7 mouse cellular contexts compared by ENCODE assay signal in genomic region chr17:5885474-5885873, GRCm38 (mm10). TPM values are rescaled to one million over a fixed set of nuclear protein-coding genes. Genes with fewer than 3 reads are reported as not detected.
A peak's percentile ranks its signal among the peaks of the same experiment; 100 is the strongest.
DNase-seq lines count a peak whose midpoint lies in the region; ATAC-seq and TF ChIP-seq lines count a peak whose summit lies in the region.

No protein-coding gene starts in this region.

- peak; percentile 78 for ATAC-seq in heart, embryonic 16.5 days (replicated peaks; ENCODE audit: extremely low read depth, insufficient read depth, low FRiP score)
- ATAC-seq in kidney, postnatal 0 days (replicated peaks; ENCODE audit: low FRiP score, low read depth): peak; percentile 49; the same call in 1 of the 2 replicates

- no peaks in the 10 kb centered on the region for H3K9me3 ChIP-seq in heart, embryonic 16.5 days (replicated peaks; ENCODE audit: control insufficient read depth, low read length)
- H3K9me3 ChIP-seq in kidney, postnatal 0 days (replicated peaks; ENCODE audit: low read length): no peaks in the 10 kb centered on the region

- peak overlapping the region; percentile 82 for H3K27ac ChIP-seq in heart, embryonic 16.5 days (ENCODE audit: low read length)
- H3K27ac ChIP-seq in kidney, postnatal 0 days: peak overlapping the region; percentile 37; the same call in 1 of the 2 replicates

- WGBS in heart, embryonic 16.5 days: 5% methylated on average over 8 of the region's 8 CpGs
- WGBS in kidney, postnatal 0 days: 25% methylated on average over 8 of the region's 8 CpGs

- no peak; the same call in 1 of the 2 replicates for TF ChIP-seq CTCF in kidney, postnatal 0 days (IDR thresholded peaks at IDR 0.05; ENCODE audit: low read depth)

- H3K27me3 ChIP-seq in heart, embryonic 16.5 days (ENCODE audit: control insufficient read depth, insufficient read depth, low read length): no peaks in the 10 kb centered on the region
- no peaks in the 10 kb centered on the region for H3K27me3 ChIP-seq in kidney, postnatal 0 days (ENCODE audit: insufficient read depth, low read length)
- H3K27me3 ChIP-seq in splenic B cell, adult 2 months (ENCODE audit: control insufficient read depth, insufficient read depth, low read length, poor library complexity, severe bottlenecking): no peaks in the 10 kb centered on the region

- H3K4me3 ChIP-seq in heart, embryonic 16.5 days (ENCODE audit: low read length): no peak overlapping the region
- no peak overlapping the region for H3K4me3 ChIP-seq in kidney, postnatal 0 days (replicated peaks; ENCODE audit: low read depth, low read length)

- H3K4me1 ChIP-seq in heart, embryonic 16.5 days (ENCODE audit: control insufficient read depth, insufficient read depth, low read length): peaks cover 25% of the 10 kb centered on the region
- peaks cover 11% of the 10 kb centered on the region for H3K4me1 ChIP-seq in kidney, postnatal 0 days (replicated peaks; ENCODE audit: insufficient read depth, low read length)

- H3K36me3 ChIP-seq in heart, embryonic 16.5 days (ENCODE audit: control insufficient read depth, insufficient read depth): peaks cover 2% of the 10 kb centered on the region; the same call in 1 of the 2 replicates
- no peaks in the 10 kb centered on the region for H3K36me3 ChIP-seq in kidney, postnatal 0 days (ENCODE audit: insufficient read depth, low read length)
- H3K36me3 ChIP-seq in splenic B cell, adult 2 months (ENCODE audit: control insufficient read depth, insufficient read depth, low read length, poor library complexity, severe bottlenecking): peaks cover 2% of the 10 kb centered on the region

- peak; percentile 53 for DNase-seq in CD4-positive, CD25-positive, alpha-beta regulatory T cell, adult 2 months (ENCODE audit: low read depth, low spot score)
- peak; percentile 76 for DNase-seq in MEL-GATA-1-ER (ENCODE audit: extremely low read depth, low read depth)
- DNase-seq in cerebellum, postnatal 4 days (ENCODE audit: low spot score in 2 of 2): peak; percentile 37 to 57
- peak; percentile 64 for DNase-seq in kidney, postnatal 0 days (ENCODE audit: low spot score)
- DNase-seq in lung, postnatal 10 days: peak; percentile 90
- peak; percentile 32 for DNase-seq in splenic B cell, adult 2 months (ENCODE audit: low read depth, low spot score)

- H3K9ac ChIP-seq in heart, embryonic 16.5 days (ENCODE audit: low read length): no peak overlapping the region
- no peak overlapping the region for H3K9ac ChIP-seq in kidney, postnatal 0 days (ENCODE audit: low read depth, low read length)

- peak overlapping the region; percentile 16 for H3K4me2 ChIP-seq in heart, embryonic 16.5 days (ENCODE audit: low read depth, low read length)
- no peak overlapping the region for H3K4me2 ChIP-seq in kidney, postnatal 0 days (ENCODE audit: low read length)

RNA-seq across cellular contexts. Expression of gene Snx9, which starts 44.3 kb away (rescaled TPM):
- 19.4 and 20.9 TPM in 2 replicates for polyA plus RNA-seq in heart, embryonic 16.5 days (2015; fragmentation: Nextera tagmentation; extraction: Ambion mirVana)
- 41.7 and 41.9 TPM in 2 replicates for polyA plus RNA-seq in kidney, postnatal 0 days (2015; fragmentation: Nextera tagmentation; extraction: Ambion mirVana)

RNA-seq across cellular contexts. Expression of gene Synj2, which starts 55.6 kb away (rescaled TPM):
- polyA plus RNA-seq in heart, embryonic 16.5 days (2015; fragmentation: Nextera tagmentation; extraction: Ambion mirVana): 4.2 and 5.3 TPM in 2 replicates
- polyA plus RNA-seq in kidney, postnatal 0 days (2015; fragmentation: Nextera tagmentation; extraction: Ambion mirVana): 2.4 and 3.7 TPM in 2 replicates

Comparison
In these comparisons a context has a peak if more than half of its experiments do, and no peak if none do; other contexts are left out.
1. DNase-seq: peak in every context shown above with its lines; median percentile 90 in lung, postnatal 10 days; 76 in MEL-GATA-1-ER; 64 in kidney, postnatal 0 days; 53 in CD4-positive, CD25-positive, alpha-beta regulatory T cell, adult 2 months; 47 in cerebellum, postnatal 4 days; 32 in splenic B cell, adult 2 months.